Mouse (Mus musculus) lung, postnatal 0 days (tissue): ENCODE data around the gene Mrln. TPM values are rescaled to one million over a fixed set of nuclear protein-coding genes. Genes with fewer than 3 reads are reported as not detected.

Source experiments
- ATAC-seq: fragments of 200-750 bp; cut with Nextera tagmentation; 2 replicates; pipeline ENCODE4 v1.8.0; 2017; ENCODE audit warnings: moderate library complexity
- DNase-seq: peaks from one replicate; pipeline ENCODE4 v3.0.0-alpha.2; 2016; ENCODE audit warnings: low spot score
- H3K27ac ChIP-seq: fragments of 300-500 bp; sonication (generic); 2 replicates; pipeline ENCODE4 v1.5.1; 2014; ENCODE audit warnings: antibody characterized with exemption, mild to moderate bottlenecking, low read length, mixed read lengths
- H3K27me3 ChIP-seq: fragments of 300-500 bp; sonication (generic); replicated peaks from 2 replicates; pipeline ENCODE4 v1.6.1; 2014; ENCODE audit warnings: low read length, mixed read lengths; ENCODE audit not compliant: insufficient read depth
- H3K36me3 ChIP-seq: fragments of 300-500 bp; sonication (generic); 2 replicates; pipeline ENCODE4 v1.6.1; 2014; ENCODE audit warnings: low read length, mixed read lengths; ENCODE audit not compliant: insufficient read depth
- H3K4me1 ChIP-seq: fragments of 300-500 bp; sonication (generic); 2 replicates; pipeline ENCODE4 v1.6.1; 2014; ENCODE audit warnings: antibody characterized with exemption, low read depth, low read length, mixed read lengths; ENCODE audit not compliant: insufficient read depth
- H3K4me2 ChIP-seq: fragments of 300-500 bp; sonication (generic); replicated peaks from 2 replicates; pipeline ENCODE4 v1.6.1; 2014; ENCODE audit warnings: low read depth, mild to moderate bottlenecking, low read length, moderate library complexity, mixed read lengths
- H3K4me3 ChIP-seq: fragments of 300-500 bp; sonication (generic); 2 replicates; pipeline ENCODE4 v1.5.1; 2014; ENCODE audit warnings: low read depth, low read length
- H3K9ac ChIP-seq: fragments of 300-500 bp; sonication (generic); replicated peaks from 2 replicates; pipeline ENCODE4 v1.6.1; 2014; ENCODE audit warnings: low read depth, mild to moderate bottlenecking
- H3K9me3 ChIP-seq: fragments of 300-500 bp; sonication (generic); 2 replicates; pipeline ENCODE4 v1.6.1; 2016; ENCODE audit warnings: low read length, mixed read lengths
- CTCF ChIP-seq: IDR thresholded peaks from 2 replicates; pipeline ENCODE4 v1.5.1; 2016; ENCODE audit warnings: antibody characterized with exemption, mild to moderate bottlenecking
- EP300 ChIP-seq: IDR thresholded peaks from 2 replicates; pipeline ENCODE4 v1.6.1; 2016; ENCODE audit warnings: antibody characterized with exemption, mild to moderate bottlenecking, control low read depth
- WGBS: fragments of 180-500 bp; shearing (Covaris S2); extraction: QIAGEN DNeasy Blood & Tissue Kit; methylation state at CpG from one replicate; pipeline ENCODE4 v1.1.7; 2014; 5-methylcytosine and 5-hydroxymethylcytosine counted together
- polyA plus RNA-seq: library from polyadenylated mRNA; unstranded; fragments of >200 nt; fragmentation: Nextera tagmentation; extraction: Ambion mirVana; gene quantifications from 2 replicates; pipeline ENCODE4 v1.2.1, GENCODE M21; 2015

Mrln gene
- polyA plus RNA-seq, 1 experiment from 2014 or later, result 1.8 TPM

GRCm38 (mm10) chr10:70165877-70166276, 38.6 kb upstream of the Mrln start:
- no peaks in the 10 kb centered on the region for H3K9me3 ChIP-seq
- peaks cover 2% of the 10 kb centered on the region; the same call in 1 of the 2 replicates for H3K4me1 ChIP-seq
- peak; percentile 37 for DNase-seq
- TF ChIP-seq EP300 (no peak), CTCF (peak; percentile 58)
- peaks cover 3% of the 10 kb centered on the region; the same call in 1 of the 2 replicates for H3K36me3 ChIP-seq
- 46% methylated on average over 6 of the region's 6 CpGs for WGBS
- no peak overlapping the region for H3K27ac ChIP-seq
- H3K4me3 ChIP-seq, result no peak overlapping the region
- no peak overlapping the region for H3K4me2 ChIP-seq
- peak; percentile 49 for ATAC-seq
- no peak overlapping the region for H3K9ac ChIP-seq
- H3K27me3 ChIP-seq, result no peaks in the 10 kb centered on the region

DNA sequence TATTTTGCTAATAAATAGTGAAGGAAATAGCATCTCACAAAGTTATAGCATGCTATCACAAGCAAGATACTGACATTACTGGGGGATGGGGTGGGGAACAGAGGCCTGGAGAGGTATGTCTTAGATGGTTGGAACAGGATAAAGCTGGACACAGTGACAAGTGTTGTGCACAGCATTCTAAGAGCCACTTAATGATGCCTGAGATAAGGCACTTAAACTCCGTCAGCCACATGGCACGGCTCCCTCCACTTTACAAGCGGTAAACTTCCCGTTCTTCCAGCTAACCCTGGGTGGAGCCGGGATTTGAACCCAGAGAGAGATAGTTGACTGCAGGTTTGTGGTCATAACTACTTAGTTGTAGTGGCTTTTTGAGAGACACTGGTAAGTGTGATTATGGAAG, 38.0 kb upstream of the Mrln start:
- peaks cover 7% of the 10 kb centered on the region; the same call in 1 of the 2 replicates for H3K36me3 ChIP-seq
- H3K4me2 ChIP-seq, result no peak overlapping the region
- WGBS, result 70% methylated on average over 5 of the region's 5 CpGs
- peaks cover 2% of the 10 kb centered on the region; the same call in 1 of the 2 replicates for H3K4me1 ChIP-seq
- TF ChIP-seq EP300, result no peak
- no peak for TF ChIP-seq CTCF
- H3K9me3 ChIP-seq, result no peaks in the 10 kb centered on the region
- ATAC-seq (peak; percentile 89), DNase-seq (peak; percentile 66)
- H3K27ac ChIP-seq, result no peak overlapping the region
- no peaks in the 10 kb centered on the region for H3K27me3 ChIP-seq
- H3K9ac ChIP-seq, result no peak overlapping the region
- no peak overlapping the region for H3K4me3 ChIP-seq

DNA sequence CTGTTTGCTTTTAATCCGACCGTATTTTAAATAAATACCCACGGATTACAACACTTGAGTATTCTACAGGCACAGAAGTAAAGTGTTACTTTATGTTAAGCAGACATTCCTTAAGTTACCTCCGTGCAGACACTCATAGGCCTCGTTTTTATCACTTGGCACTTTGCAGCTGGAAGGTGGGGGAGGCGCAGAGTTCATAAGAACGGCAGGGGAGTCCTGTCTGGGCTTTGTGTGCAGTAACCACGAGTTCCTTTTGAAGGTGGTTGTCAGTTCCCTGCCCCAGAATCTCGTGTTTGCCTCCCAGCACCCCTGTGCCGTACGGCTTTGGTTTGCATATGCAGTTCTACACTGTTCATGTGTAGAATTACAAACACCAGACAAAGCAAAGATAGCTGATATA, 36.8 kb upstream of the Mrln start:
- Histone ChIP-seq H3K4me3 (no peak overlapping the region), H3K27me3 (no peaks in the 10 kb centered on the region), H3K27ac (no peak overlapping the region), H3K36me3 (peaks cover 7% of the 10 kb centered on the region; the same call in 1 of the 2 replicates), H3K9ac (no peak overlapping the region), H3K4me1 (peaks cover 2% of the 10 kb centered on the region; the same call in 1 of the 2 replicates), H3K9me3 (no peaks in the 10 kb centered on the region), H3K4me2 (no peak overlapping the region)
- WGBS, result 45% methylated on average over 11 of the region's 11 CpGs
- TF ChIP-seq EP300, result no peak
- TF ChIP-seq CTCF, result no peak
- DNase-seq, result no peak
- ATAC-seq, result no peak

DNA sequence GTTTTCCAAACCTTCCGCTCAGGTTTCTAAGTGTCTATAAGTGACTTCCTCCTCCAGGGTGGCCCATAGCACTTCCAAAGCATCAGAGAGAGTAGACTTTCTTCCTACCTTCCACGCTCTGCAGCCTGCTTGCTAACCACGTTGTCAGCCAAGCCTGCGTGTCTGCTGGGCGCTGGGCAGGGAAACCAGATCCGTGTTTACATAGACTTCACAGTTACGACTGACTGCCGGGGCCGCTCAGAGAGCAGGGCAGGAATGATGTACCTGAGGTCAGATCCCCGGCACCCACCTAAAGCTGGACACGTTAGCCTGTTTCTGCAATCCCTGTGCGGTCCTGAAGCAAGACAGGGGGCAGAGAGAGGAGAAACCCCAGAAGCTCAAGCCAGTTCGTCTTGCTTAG, 36.1 kb upstream of the Mrln start:
- H3K36me3 ChIP-seq, result peaks cover 7% of the 10 kb centered on the region; the same call in 1 of the 2 replicates
- no peak for ATAC-seq

DNA sequence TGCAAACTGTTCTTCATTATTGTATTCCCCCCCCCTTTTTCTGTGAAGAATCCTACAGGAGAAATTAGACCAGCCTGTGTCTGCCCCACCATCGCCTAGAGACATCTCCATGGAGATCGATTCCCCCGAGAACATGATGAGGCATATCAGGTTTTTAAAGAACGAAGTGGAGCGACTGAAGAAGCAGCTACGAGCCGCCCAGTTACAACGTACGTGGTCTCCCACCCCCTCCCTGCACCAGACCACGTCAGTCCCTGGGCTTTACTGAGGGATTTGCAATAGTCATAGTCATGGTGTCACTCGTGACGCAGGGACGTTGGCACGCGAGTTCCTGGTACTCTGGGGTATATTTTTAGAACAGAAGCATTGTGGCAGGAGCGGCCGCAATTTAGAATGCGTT, 35.4 kb upstream of the Mrln start:
- Histone ChIP-seq H3K9me3 (no peaks in the 10 kb centered on the region), H3K27ac (no peak overlapping the region), H3K4me2 (no peak overlapping the region), H3K36me3 (peaks cover 7% of the 10 kb centered on the region; the same call in 1 of the 2 replicates), H3K4me1 (peaks cover 2% of the 10 kb centered on the region; the same call in 1 of the 2 replicates), H3K27me3 (no peaks in the 10 kb centered on the region), H3K9ac (no peak overlapping the region), H3K4me3 (no peak overlapping the region)
- no peak for DNase-seq
- no peak for ATAC-seq
- TF ChIP-seq CTCF (no peak), EP300 (no peak)
- 80% methylated on average over 18 of the region's 18 CpGs for WGBS

More for the DNA sequence above, 36.1 kb upstream of the Mrln start:
- Histone ChIP-seq H3K4me2 (no peak overlapping the region), H3K9ac (no peak overlapping the region), H3K27me3 (no peaks in the 10 kb centered on the region), H3K4me3 (no peak overlapping the region), H3K4me1 (peaks cover 2% of the 10 kb centered on the region; the same call in 1 of the 2 replicates), H3K9me3 (no peaks in the 10 kb centered on the region), H3K27ac (no peak overlapping the region)
- TF ChIP-seq EP300 (no peak), CTCF (no peak)
- WGBS, result 48% methylated on average over 13 of the region's 13 CpGs
- DNase-seq, result no peak

- Histone ChIP-seq H3K36me3 (peaks cover 15% of the 10 kb centered on the region; the same call in 1 of the 2 replicates), H3K27me3 (no peaks in the 10 kb centered on the region), H3K4me2 (no peak overlapping the region), H3K4me3 (no peak overlapping the region), H3K4me1 (no peaks in the 10 kb centered on the region), H3K9ac (no peak overlapping the region), H3K9me3 (no peaks in the 10 kb centered on the region), H3K27ac (no peak overlapping the region)
- ATAC-seq (peak; percentile 55), DNase-seq (peak; percentile 60)
- TF ChIP-seq EP300 (no peak), CTCF (peak; percentile 86)
- WGBS, result 55% methylated on average over 3 of the region's 3 CpGs
Observed at GRCm38 (mm10) chr10:70173314-70173713, 31.1 kb upstream of the Mrln start.
